Mouse (Mus musculus) liver, embryonic 14.5 days (tissue): ENCODE results near the gene Tbc1d19.

Source experiments
- CTCF ChIP-seq: IDR thresholded peaks from 2 replicates; pipeline ENCODE4 v1.5.1; 2016; ENCODE audit warnings: antibody characterized with exemption, low read depth, control low read depth
- EP300 ChIP-seq: IDR thresholded peaks from 2 replicates; pipeline ENCODE4 v1.6.1; 2016; ENCODE audit warnings: antibody characterized with exemption, low read depth

DNA sequence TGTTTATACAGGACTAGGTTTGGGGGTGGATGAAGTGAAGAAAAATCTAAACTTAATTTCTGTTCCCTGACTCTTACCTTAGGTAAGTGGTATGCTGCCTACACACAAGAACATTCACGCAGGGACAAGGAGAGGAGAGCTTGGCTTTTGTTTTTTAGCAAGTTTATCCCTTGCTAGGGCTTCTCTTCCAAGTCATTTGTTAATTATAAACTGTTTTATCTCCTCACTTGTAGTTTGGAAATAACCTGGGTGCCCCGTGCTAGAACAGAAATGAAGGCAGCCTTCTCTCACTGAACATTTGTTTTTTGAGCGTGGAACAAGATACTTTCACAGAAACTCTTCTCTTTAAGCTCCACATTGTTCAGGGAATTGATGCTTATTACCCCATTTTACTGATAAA, 48.1 kb upstream of the Tbc1d19 start:
- TF ChIP-seq EP300: no peak
- no peak for TF ChIP-seq CTCF
